Mouse (Mus musculus) heart, postnatal 0 days (tissue): Measurements from ENCODE around the gene Anks6. TPM values are rescaled to one million over a fixed set of nuclear protein-coding genes. Genes with fewer than 3 reads are reported as not detected.

Experiments used
- ATAC-seq: fragments of 200-750 bp; cut with Nextera tagmentation; 2 replicates; pipeline ENCODE4 v1.8.0; 2017; ENCODE audit warnings: low read depth, moderate number of reproducible peaks, moderate library complexity; ENCODE audit not compliant: insufficient read depth
- DNase-seq: peaks from one replicate; pipeline ENCODE4 v3.0.0-alpha.2; 2016; ENCODE audit warnings: low spot score
- H3K27ac ChIP-seq: fragments of 300-500 bp; sonication (generic); 2 replicates; pipeline ENCODE4 v1.5.1; 2014; ENCODE audit warnings: low read depth, mild to moderate bottlenecking
- H3K27me3 ChIP-seq: fragments of 300-500 bp; sonication (generic); 2 replicates; pipeline ENCODE4 v1.6.1; 2014; ENCODE audit warnings: low read length, mixed read lengths; ENCODE audit not compliant: control insufficient read depth, insufficient read depth
- H3K36me3 ChIP-seq: fragments of 300-500 bp; sonication (generic); replicated peaks from 2 replicates; pipeline ENCODE4 v1.6.1; 2014; ENCODE audit warnings: low read length, mixed read lengths; ENCODE audit not compliant: control insufficient read depth, insufficient read depth
- H3K4me1 ChIP-seq: fragments of 300-500 bp; sonication (generic); 2 replicates; pipeline ENCODE4 v1.6.1; 2014; ENCODE audit warnings: antibody characterized with exemption; ENCODE audit not compliant: control insufficient read depth, insufficient read depth
- H3K4me2 ChIP-seq: fragments of 300-500 bp; sonication (generic); 2 replicates; pipeline ENCODE4 v1.6.1; 2014; ENCODE audit warnings: low read depth, mild to moderate bottlenecking, low read length, moderate library complexity
- H3K4me3 ChIP-seq: fragments of 300-500 bp; sonication (generic); 2 replicates; pipeline ENCODE4 v1.5.1; 2014; ENCODE audit warnings: low read depth, low read length
- H3K9ac ChIP-seq: fragments of 300-500 bp; sonication (generic); replicated peaks from 2 replicates; pipeline ENCODE4 v1.6.1; 2014; ENCODE audit warnings: low read depth, low read length, mixed read lengths
- H3K9me3 ChIP-seq: fragments of 300-500 bp; sonication (generic); replicated peaks from 2 replicates; pipeline ENCODE4 v1.6.1; 2016; ENCODE audit warnings: low read length; ENCODE audit not compliant: control insufficient read depth
- CTCF ChIP-seq: IDR thresholded peaks from 2 replicates; pipeline ENCODE4 v1.5.1; 2016; ENCODE audit warnings: antibody characterized with exemption, control low read depth, low read depth
- EP300 ChIP-seq: IDR thresholded peaks from 2 replicates; pipeline ENCODE4 v1.6.1; 2016; ENCODE audit warnings: antibody characterized with exemption, low read depth
- WGBS: fragments of 180-500 bp; shearing (Covaris S2); extraction: QIAGEN DNeasy Blood & Tissue Kit; methylation state at CpG from one replicate; pipeline ENCODE4 v1.1.7; 2014; 5-methylcytosine and 5-hydroxymethylcytosine counted together
- polyA plus RNA-seq: library from polyadenylated mRNA; unstranded; fragments of >200 nt; fragmentation: Nextera tagmentation; extraction: Ambion mirVana; gene quantifications from 2 replicates; pipeline ENCODE4 v1.2.1, GENCODE M21; 2015
- total RNA-seq: library from RNA; depleted of rRNA; stranded (reverse); fragments of >200 nt; gene quantifications from 2 replicates; pipeline ENCODE4 v1.2.3, GENCODE M21; 2014; ENCODE audit warnings: low replicate concordance

Anks6 gene
- total and polyA plus RNA-seq, 2 experiments from 2014 or later = 0.86 to 0.99 TPM

DNA sequence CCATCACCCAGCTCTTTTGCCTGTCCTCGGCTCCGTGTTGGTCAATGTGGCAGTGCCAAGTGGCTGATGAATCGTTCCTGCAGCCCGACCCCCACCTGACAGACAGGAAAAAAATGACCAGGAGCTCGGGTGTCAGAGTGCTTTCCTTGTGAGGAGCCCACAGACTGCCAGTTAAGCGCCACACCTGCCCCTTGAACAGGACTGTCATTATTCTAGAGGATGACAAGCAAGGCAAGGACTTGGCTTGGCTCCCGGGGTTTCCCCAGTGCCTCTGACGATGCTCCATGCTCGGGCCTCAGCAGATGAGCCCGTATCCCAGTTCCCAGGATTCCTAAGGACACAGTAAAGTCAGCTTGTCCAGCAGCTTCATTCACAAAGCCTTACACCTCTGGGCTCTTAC, 44.8 kb downstream of the Anks6 start:
- Histone ChIP-seq H3K9me3 (no peaks in the 10 kb centered on the region), H3K36me3 (no peaks in the 10 kb centered on the region; the same call in 1 of the 2 replicates), H3K4me1 (no peaks in the 10 kb centered on the region), H3K9ac (no peak overlapping the region), H3K27ac (no peak overlapping the region), H3K4me3 (no peak overlapping the region), H3K4me2 (no peak overlapping the region), H3K27me3 (0 out of 2 replicates have a peak, but pooled peaks cover 11% of the 10 kb centered on the region)
- no peak for DNase-seq
- 61% methylated on average over 10 of the region's 10 CpGs for WGBS
- no peak for ATAC-seq
- TF ChIP-seq CTCF (no peak), EP300 (no peak)

DNA sequence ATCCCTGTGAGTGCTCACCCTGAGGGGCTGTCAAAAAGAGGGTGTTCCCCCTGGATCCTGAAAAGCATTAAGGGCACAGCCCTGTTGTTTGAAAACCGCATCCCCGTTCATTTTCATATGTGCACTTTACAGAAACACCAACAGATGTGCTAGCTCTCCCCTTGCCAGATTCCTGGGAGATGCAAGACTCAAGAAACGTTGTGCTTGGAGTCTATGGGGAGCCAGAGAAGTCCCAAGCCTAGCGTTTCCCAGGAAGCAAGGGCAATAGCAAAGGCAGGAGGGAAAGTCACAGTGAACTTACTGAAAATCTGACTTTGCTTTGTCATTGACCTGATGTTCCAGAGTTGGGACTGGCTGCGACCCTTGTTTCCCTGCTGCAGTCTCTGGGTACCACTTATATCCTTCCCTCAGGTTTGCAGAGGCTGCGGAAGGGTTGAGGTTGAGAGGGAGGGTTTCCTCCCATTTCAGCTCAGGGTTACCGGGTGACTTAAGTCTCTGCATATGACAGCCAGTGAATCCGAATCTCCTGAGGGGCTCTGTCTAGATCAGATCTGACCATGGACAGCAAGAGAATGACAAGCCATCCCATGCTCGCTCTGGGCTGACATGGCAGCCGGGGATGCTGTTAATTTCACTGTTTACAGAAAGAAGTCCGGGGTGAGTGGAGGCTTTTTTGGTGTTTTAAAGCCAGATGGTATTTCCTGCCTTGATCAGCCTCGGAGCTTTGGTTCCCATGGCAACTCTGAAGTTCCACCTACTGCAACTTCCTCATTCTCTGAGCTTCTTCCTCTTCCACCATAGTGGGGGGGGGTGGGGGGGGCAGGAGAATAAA, 46.6 kb downstream of the Anks6 start:
- DNase-seq = peak; percentile 46
- 0 out of 2 replicates have a peak, but pooled peaks cover 11% of the 10 kb centered on the region for H3K27me3 ChIP-seq
- ATAC-seq = no peak
- H3K27ac ChIP-seq = no peak overlapping the region; the same call in 1 of the 2 replicates
- 43% methylated on average over 12 of the region's 12 CpGs for WGBS
- peak overlapping the region; percentile 35 for H3K4me2 ChIP-seq
- no peak overlapping the region for H3K9ac ChIP-seq
- H3K4me3 ChIP-seq = no peak overlapping the region; the same call in 1 of the 2 replicates
- no peaks in the 10 kb centered on the region for H3K36me3 ChIP-seq
- no peak for TF ChIP-seq CTCF
- TF ChIP-seq EP300 = no peak
- H3K4me1 ChIP-seq = no peaks in the 10 kb centered on the region
- H3K9me3 ChIP-seq = no peaks in the 10 kb centered on the region

DNA sequence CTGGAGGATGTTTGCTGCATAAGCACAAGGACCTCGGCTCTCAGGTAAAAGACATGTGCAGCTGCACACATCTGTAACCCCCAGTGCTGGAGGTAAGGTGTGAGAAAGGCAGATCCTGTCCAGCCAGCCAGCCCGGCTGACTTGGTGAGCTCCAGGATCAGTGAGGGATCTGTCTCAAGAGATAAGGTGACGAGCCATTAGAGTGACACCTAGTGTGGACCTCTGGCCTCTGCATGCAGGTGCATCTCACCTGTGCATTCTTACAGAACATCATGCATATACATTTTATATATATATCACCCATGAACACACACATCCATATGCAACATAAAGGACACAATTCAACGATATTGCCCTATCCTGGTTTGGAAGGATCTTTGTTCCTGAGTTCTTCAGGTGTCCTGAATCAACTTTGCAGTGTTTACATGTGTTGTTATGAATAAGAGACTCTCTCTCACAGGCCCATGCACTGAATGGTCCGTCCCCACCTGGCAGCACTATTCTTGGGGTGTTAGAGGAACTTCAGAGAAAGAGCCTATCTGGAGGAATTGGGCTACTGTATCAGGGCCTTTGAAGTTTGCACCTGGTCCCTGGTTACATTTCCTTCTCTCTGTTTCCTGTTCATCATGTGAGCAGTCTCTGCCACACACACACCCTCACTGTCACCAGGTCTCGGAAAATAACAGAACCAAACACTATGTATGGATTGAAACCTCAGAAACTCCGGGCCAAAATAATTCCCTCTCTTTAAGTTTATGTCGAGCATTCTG, 56.4 kb downstream of the Anks6 start:
- Histone ChIP-seq H3K4me2 (no peak overlapping the region; the same call in 1 of the 2 replicates), H3K9ac (no peak overlapping the region), H3K4me1 (no peaks in the 10 kb centered on the region), H3K27ac (no peak overlapping the region; the same call in 1 of the 2 replicates), H3K4me3 (no peak overlapping the region), H3K27me3 (peaks cover 17% of the 10 kb centered on the region; the same call in 1 of the 2 replicates), H3K9me3 (no peaks in the 10 kb centered on the region), H3K36me3 (no peaks in the 10 kb centered on the region)
- no peak for ATAC-seq
- 54% methylated on average over 8 of the region's 8 CpGs for WGBS
- TF ChIP-seq EP300 (no peak), CTCF (no peak)
- DNase-seq = no peak

DNA sequence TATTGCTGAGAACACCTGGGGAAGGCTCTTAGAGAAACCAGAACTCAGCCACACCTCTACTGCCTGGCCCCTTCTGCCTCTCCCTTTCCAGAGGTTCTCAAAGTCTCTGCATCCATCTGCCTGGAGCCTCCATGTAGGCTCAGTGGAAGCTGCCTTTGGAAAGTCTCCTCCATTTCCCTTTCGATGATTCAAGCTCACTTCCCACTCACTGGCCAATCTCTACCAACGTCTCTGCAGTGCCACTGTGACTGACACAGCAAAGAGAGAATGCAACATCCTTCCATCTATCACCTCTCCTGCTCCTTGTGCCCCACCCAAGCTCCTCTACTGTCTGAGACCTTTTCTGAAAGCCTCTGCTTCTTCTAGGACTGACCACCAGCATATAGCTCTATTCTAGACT, 59.3 kb downstream of the Anks6 start:
- H3K27me3 ChIP-seq = peaks cover 25% of the 10 kb centered on the region

DNA sequence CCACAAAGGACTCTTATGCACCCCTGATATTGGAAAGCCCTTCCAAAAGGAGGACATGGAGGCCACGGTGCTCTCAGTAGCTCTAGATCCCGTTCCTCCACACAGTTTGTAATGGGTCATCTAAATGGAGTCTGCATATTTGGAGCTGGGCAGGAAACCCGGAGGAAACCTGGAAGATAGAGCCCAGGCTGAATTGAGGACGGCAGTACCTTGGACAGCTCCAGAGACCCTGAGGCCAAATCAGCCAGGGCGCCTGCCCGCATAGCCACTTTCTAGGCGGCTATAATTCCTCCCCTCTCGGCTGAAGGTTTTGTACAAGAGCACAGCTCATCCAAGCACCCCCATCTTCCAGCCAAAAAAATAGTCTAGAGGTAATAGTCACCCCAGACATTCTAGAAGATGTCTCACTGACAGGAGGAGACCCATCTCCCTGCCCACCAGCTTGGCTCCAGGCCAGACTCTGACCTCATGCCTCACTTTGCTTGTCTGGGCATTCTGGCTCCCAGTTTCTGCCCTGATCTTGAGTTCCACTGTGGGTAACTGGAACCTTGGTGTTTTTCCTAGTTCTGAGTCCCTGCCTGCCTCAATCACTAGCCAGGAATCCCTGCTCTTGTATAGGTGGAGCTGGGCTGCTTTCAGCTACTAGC, 64.3 kb downstream of the Anks6 start:
- Histone ChIP-seq H3K4me2 (no peak overlapping the region), H3K9me3 (no peaks in the 10 kb centered on the region), H3K9ac (no peak overlapping the region), H3K4me1 (no peaks in the 10 kb centered on the region), H3K4me3 (no peak overlapping the region), H3K36me3 (no peaks in the 10 kb centered on the region), H3K27ac (no peak overlapping the region), H3K27me3 (peaks cover 64% of the 10 kb centered on the region)
- ATAC-seq = peak; percentile 17; the same call in 1 of the 2 replicates
- DNase-seq = peak; percentile 51
- TF ChIP-seq CTCF (no peak), EP300 (no peak)
- 2% methylated on average over 8 of the region's 8 CpGs for WGBS

More for the DNA sequence above, 59.3 kb downstream of the Anks6 start:
- no peak overlapping the region for H3K27ac ChIP-seq
- H3K9ac ChIP-seq = no peak overlapping the region
- WGBS = 74% methylated on average over 2 of the region's 2 CpGs
- H3K4me1 ChIP-seq = no peaks in the 10 kb centered on the region
- TF ChIP-seq CTCF = no peak
- no peak for TF ChIP-seq EP300
- DNase-seq (no peak), ATAC-seq (no peak)
- no peak overlapping the region for H3K4me3 ChIP-seq
- no peaks in the 10 kb centered on the region for H3K9me3 ChIP-seq
- no peak overlapping the region for H3K4me2 ChIP-seq
- no peaks in the 10 kb centered on the region for H3K36me3 ChIP-seq
